Mouse (Mus musculus): ENCODE measurements at regions not wholly inside any gene's neighbourhood (a gene's known extent, or its start where the extent isn't known, plus 50 kb on each side); places are given as distances from the start of the nearest gene placed in this dataset.

DNA sequence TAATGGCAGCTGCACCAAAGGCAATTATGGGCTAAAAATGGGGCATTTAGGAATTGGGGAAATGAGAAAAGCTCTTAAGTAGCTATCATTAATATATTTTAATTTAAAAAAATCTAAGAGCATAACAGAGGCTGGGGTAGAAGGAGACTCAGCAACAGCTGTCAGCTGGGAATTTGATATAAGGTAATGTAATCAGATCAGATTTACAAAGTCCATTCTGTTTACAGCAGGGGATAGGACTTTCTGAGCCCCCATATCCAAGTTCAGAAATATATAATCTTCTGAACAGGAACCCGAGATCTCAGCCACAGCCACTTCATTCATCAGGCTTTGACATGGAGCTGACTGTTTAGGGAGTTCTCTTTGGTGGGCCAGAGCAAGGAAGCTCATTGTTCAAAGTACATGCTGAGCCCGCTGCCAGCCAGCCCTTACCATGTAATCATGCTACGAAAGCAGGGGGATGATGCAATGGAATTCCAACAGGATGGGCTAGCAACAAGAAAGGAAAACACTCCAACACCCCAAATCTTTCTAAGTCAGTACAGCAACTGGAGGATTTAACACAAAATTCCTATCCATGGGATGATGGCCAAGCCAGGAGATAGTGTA, 157.9 kb downstream of the Gsdmc2 start:
- no peaks in the 10 kb centered on the region for H3K27me3 ChIP-seq (ENCODE audit: control insufficient read depth, insufficient read depth, insufficient read length)
- H3ac ChIP-seq (ENCODE audit: control insufficient read depth, insufficient read length), result no peak overlapping the region
- H3K4me2 ChIP-seq (ENCODE audit: low read depth), result no peak overlapping the region
- H3K4me3 ChIP-seq, result no peak overlapping the region
- peak; percentile 75; the same call in 1 of the 2 replicates for TF ChIP-seq CEBPB (IDR thresholded peaks at IDR 0.05; ENCODE audit: insufficient read depth, poor library complexity, severe bottlenecking)
- no peak for TF ChIP-seq MYOD1 (IDR thresholded peaks at IDR 0.05; ENCODE audit: control insufficient read depth in 1 of 3, insufficient read length in 2 of 3, low read depth in 2 of 3)
- H3K79me2 ChIP-seq (ENCODE audit: control insufficient read depth, insufficient read depth), result no peaks in the 10 kb centered on the region
- no peaks in the 10 kb centered on the region for H3K36me3 ChIP-seq (ENCODE audit: control insufficient read depth, insufficient read depth)

DNA sequence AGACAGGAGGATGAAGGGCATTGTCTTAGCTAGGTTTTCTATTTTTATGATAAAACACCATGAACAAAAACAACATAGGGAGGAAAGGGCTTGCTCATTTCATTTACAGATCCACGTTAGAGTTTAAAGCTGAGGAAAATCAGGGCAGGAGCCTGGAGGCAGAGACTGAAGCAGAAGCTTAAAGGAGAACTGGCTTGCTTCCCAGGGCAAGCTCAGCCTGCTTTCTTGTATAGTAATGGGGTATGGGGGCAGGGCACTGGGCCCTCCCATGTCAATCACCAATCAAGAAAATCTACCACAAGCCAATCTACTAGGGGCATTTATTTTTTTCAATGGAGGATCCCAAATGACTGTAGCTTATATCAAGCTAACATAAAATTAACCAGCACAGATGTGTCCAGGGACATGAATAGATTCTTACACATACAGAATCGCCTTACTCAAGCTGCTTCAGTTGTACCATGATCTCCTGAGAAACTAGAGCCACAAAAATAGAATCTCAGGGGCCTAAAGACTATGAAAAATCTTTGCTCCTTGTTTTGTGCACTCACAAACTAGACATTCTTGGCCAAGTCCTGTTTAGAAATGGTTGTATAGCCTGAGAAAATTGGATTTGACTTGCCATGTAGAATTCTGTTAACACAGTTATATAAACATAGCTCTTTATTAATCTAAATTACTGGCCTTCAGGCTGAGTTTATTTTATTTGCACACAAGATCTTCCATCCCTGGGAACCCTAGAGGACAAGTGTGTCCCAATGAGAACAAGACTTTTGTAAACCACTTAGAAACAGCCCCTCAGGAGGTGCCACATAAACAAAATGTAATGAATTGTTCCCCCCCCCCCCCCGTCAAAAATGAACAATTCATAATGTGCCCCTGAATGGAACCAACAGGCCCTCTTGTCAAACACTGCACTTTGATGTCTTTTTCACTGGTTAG, 164.7 kb downstream of the Gsdmc2 start:
- Histone ChIP-seq H3K79me2 (ENCODE audit: control insufficient read depth, insufficient read depth) (no peaks in the 10 kb centered on the region), H3K27me3 (ENCODE audit: control insufficient read depth, insufficient read depth, insufficient read length) (no peaks in the 10 kb centered on the region), H3K36me3 (ENCODE audit: control insufficient read depth, insufficient read depth) (no peaks in the 10 kb centered on the region), H3K4me3 (no peak overlapping the region), H3K4me2 (ENCODE audit: low read depth) (no peak overlapping the region), H3ac (ENCODE audit: control insufficient read depth, insufficient read length) (no peak overlapping the region)
- TF ChIP-seq MYOG (IDR thresholded peaks at IDR 0.05; ENCODE audit: control insufficient read depth in 1 of 3, insufficient read depth in 1 of 3, insufficient read length in 2 of 3, low read depth in 2 of 3) (no peak), REST (IDR thresholded peaks at IDR 0.05; ENCODE audit: insufficient read depth, insufficient read length) (no peak), POLR2A (IDR thresholded peaks at IDR 0.05; ENCODE audit: insufficient read length, low read depth) (no peak), POLR2AphosphoS2 (IDR thresholded peaks at IDR 0.05; ENCODE audit: insufficient read length, low read depth) (no peak), SRF (IDR thresholded peaks at IDR 0.05; ENCODE audit: control insufficient read depth, insufficient read length, low read depth) (no peak), USF1 (IDR thresholded peaks at IDR 0.05; ENCODE audit: low read depth) (no peak), MYOD1 (IDR thresholded peaks at IDR 0.05; ENCODE audit: control insufficient read depth in 1 of 3, insufficient read length in 2 of 3, low read depth in 2 of 3) (no peak), TCF12 (IDR thresholded peaks at IDR 0.05; ENCODE audit: insufficient read depth, poor library complexity, severe bottlenecking) (no peak), E2F4 (IDR thresholded peaks at IDR 0.05; ENCODE audit: insufficient read depth) (no peak), CEBPB (IDR thresholded peaks at IDR 0.05; ENCODE audit: insufficient read depth, poor library complexity, severe bottlenecking) (no peak), MAX (IDR thresholded peaks at IDR 0.05; ENCODE audit: low read depth) (no peak), TCF3 (IDR thresholded peaks at IDR 0.05; ENCODE audit: insufficient read length, low read depth) (no peak)

DNA sequence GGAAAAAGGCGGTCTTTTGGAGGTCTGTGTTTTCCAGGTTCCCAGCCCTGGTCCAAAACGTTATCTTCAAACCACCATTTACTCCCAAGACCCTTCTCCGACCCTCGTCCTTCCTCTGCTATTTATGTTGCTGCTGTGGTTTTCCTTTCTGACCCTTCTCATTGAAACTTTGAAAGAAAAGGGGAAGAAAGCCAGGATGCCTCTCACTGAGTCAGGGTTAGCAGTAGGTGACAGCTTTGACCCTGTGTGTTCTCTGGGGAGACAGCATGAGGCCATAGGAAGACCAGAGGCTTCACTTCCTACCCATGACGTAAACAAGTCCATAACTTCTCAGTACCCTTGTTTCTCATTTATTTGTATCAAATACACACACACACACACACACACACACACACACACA, 166.1 kb downstream of the Gsdmc2 start:
- no peaks in the 10 kb centered on the region for H3K79me2 ChIP-seq (ENCODE audit: control insufficient read depth, insufficient read depth)
- no peak overlapping the region for H3ac ChIP-seq (ENCODE audit: control insufficient read depth, insufficient read length)
- H3K36me3 ChIP-seq (ENCODE audit: control insufficient read depth, insufficient read depth), result no peaks in the 10 kb centered on the region
- no peaks in the 10 kb centered on the region for H3K27me3 ChIP-seq (ENCODE audit: control insufficient read depth, insufficient read depth, insufficient read length)
- H3K4me3 ChIP-seq, result no peak overlapping the region
- no peak overlapping the region for H3K4me2 ChIP-seq (ENCODE audit: low read depth)
- TF ChIP-seq E2F4 (IDR thresholded peaks at IDR 0.05; ENCODE audit: insufficient read depth) (no peak), MAX (IDR thresholded peaks at IDR 0.05; ENCODE audit: low read depth) (no peak), CEBPB (IDR thresholded peaks at IDR 0.05; ENCODE audit: insufficient read depth, poor library complexity, severe bottlenecking) (no peak), POLR2AphosphoS2 (IDR thresholded peaks at IDR 0.05; ENCODE audit: insufficient read length, low read depth) (no peak), MYOG (IDR thresholded peaks at IDR 0.05; ENCODE audit: control insufficient read depth in 1 of 3, insufficient read depth in 1 of 3, insufficient read length in 2 of 3, low read depth in 2 of 3) (no peak), USF1 (IDR thresholded peaks at IDR 0.05; ENCODE audit: low read depth) (no peak), SRF (IDR thresholded peaks at IDR 0.05; ENCODE audit: control insufficient read depth, insufficient read length, low read depth) (no peak), TCF3 (IDR thresholded peaks at IDR 0.05; ENCODE audit: insufficient read length, low read depth) (no peak), TCF12 (IDR thresholded peaks at IDR 0.05; ENCODE audit: insufficient read depth, poor library complexity, severe bottlenecking) (no peak), POLR2A (IDR thresholded peaks at IDR 0.05; ENCODE audit: insufficient read length, low read depth) (no peak), MYOD1 (IDR thresholded peaks at IDR 0.05; ENCODE audit: control insufficient read depth in 1 of 3, insufficient read length in 2 of 3, low read depth in 2 of 3) (no peak), REST (IDR thresholded peaks at IDR 0.05; ENCODE audit: insufficient read depth, insufficient read length) (no peak)

DNA sequence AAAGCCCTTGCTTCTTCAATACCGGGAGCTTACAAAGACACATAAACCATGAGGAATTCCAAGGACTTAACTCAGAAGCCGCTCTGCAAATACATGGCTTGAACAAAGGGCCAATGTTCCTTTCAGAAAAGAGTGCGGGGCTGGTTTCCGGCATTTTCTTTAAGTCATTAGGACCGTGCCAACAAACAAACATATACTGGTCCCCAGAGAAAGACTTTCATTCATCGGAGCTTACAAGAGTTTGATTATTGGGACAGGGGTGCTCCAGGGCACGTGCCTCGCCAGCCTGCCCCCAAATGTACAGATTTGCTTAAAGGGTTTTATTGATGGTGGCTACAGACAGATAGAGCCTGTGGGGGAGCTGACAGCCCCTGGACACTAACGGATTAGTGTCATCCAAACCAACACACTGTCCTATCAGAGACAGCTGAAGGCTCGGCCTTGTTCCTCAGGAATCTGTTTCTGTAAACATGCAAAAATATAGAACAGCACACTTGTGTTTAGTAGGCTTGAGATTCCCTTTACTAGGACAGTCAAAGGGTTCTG, 169.4 kb downstream of the Gsdmc2 start:
- Histone ChIP-seq H3ac (ENCODE audit: control insufficient read depth, insufficient read length) (no peak overlapping the region), H3K79me2 (ENCODE audit: control insufficient read depth, insufficient read depth) (no peaks in the 10 kb centered on the region), H3K27me3 (ENCODE audit: control insufficient read depth, insufficient read depth, insufficient read length) (no peaks in the 10 kb centered on the region), H3K4me3 (no peak overlapping the region), H3K4me2 (ENCODE audit: low read depth) (no peak overlapping the region), H3K36me3 (ENCODE audit: control insufficient read depth, insufficient read depth) (no peaks in the 10 kb centered on the region)
- TF ChIP-seq TCF3 (IDR thresholded peaks at IDR 0.05; ENCODE audit: insufficient read length, low read depth) (no peak), MAX (IDR thresholded peaks at IDR 0.05; ENCODE audit: low read depth) (no peak), POLR2A (IDR thresholded peaks at IDR 0.05; ENCODE audit: insufficient read length, low read depth) (no peak), CEBPB (IDR thresholded peaks at IDR 0.05; ENCODE audit: insufficient read depth, poor library complexity, severe bottlenecking) (no peak), MYOD1 (IDR thresholded peaks at IDR 0.05; ENCODE audit: control insufficient read depth in 1 of 3, insufficient read length in 2 of 3, low read depth in 2 of 3) (no peak), POLR2AphosphoS2 (IDR thresholded peaks at IDR 0.05; ENCODE audit: insufficient read length, low read depth) (no peak), SRF (IDR thresholded peaks at IDR 0.05; ENCODE audit: control insufficient read depth, insufficient read length, low read depth) (no peak), TCF12 (IDR thresholded peaks at IDR 0.05; ENCODE audit: insufficient read depth, poor library complexity, severe bottlenecking) (no peak), REST (IDR thresholded peaks at IDR 0.05; ENCODE audit: insufficient read depth, insufficient read length) (no peak)
